Mouse (Mus musculus) kidney, adult 2 months (tissue): ENCODE results near the gene Olfr1263. TPM values are rescaled to one million over a fixed set of nuclear protein-coding genes. Genes with fewer than 3 reads are reported as not detected.

ENCODE experiments used
- DNase-seq: peaks from one replicate; pipeline ENCODE4 v3.0.0; 2021
- H3K27ac ChIP-seq: fragments of 200-500 bp; 2 replicates; pipeline ENCODE4 v1.5.1; 2012; ENCODE audit warnings: low read depth, low read length, control low read depth, inconsistent platforms; ENCODE audit not compliant: insufficient read depth
- H3K27me3 ChIP-seq: fragments of 200-500 bp; replicated peaks from 2 replicates; pipeline ENCODE4 v1.6.1; 2012; ENCODE audit warnings: mild to moderate bottlenecking, moderate library complexity, low read length, inconsistent platforms; ENCODE audit not compliant: control insufficient read depth, insufficient read depth
- H3K36me3 ChIP-seq: fragments of 200-500 bp; 2 replicates; pipeline ENCODE4 v1.6.1; 2012; ENCODE audit warnings: mild to moderate bottlenecking, moderate library complexity, low read length, inconsistent platforms; ENCODE audit not compliant: control insufficient read depth, insufficient read depth
- H3K4me1 ChIP-seq: fragments of 200-500 bp; 2 replicates; pipeline ENCODE4 v1.6.1; 2011; ENCODE audit warnings: low read length; ENCODE audit not compliant: control insufficient read depth, insufficient read depth
- H3K4me3 ChIP-seq: fragments of 200-500 bp; 2 replicates; pipeline ENCODE4 v1.5.1; 2011; ENCODE audit warnings: mild to moderate bottlenecking, low read depth, low read length, control low read depth; ENCODE audit not compliant: insufficient read depth
- CTCF ChIP-seq: fragments of 200-500 bp; conservative IDR thresholded peaks from 2 replicates; pipeline ENCODE4 v1.5.1; 2011; ENCODE audit warnings: low read depth, mild to moderate bottlenecking, control low read depth, low read length, moderate library complexity, mixed read lengths; ENCODE audit not compliant: insufficient read depth, insufficient read length
- POLR2A ChIP-seq: fragments of 200-500 bp; IDR thresholded peaks from one replicate; pipeline ENCODE4 v1.6.1; 2011; ENCODE audit warnings: low read depth, low read length, control low read depth
- WGBS: fragments of 180-500 bp; shearing (Covaris S2); methylation state at CpG from one replicate; pipeline ENCODE4 v1.1.7; 2018; 5-methylcytosine and 5-hydroxymethylcytosine counted together
- polyA plus RNA-seq: library from polyadenylated mRNA; depleted of rRNA; stranded (reverse); fragments of >200 nt; gene quantifications from 2 replicates; pipeline ENCODE4 v1.2.3, GENCODE M21; 2012; rRNA removed

Olfr1263 gene
- not detected in 2 replicates for polyA plus RNA-seq

DNA sequence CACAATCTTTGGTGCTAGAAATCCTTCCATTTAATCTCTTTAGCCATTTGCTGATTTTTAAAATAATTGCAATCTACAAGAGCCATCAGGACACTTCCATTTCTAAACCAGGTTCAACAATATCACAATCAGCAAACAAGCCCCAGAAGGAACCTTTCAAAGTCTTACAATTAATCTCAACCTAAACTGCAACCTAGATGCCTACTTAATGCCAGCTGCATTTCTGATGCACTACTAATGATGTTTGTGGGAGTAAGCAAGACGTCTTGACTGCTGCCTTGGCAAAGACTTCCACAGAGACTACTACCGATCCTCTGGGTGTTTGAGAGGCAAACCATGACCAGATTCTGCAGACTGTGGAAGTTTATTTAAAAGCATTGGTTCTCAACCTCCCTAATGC lies at the start of gene Olfr1263:
Gene Olfr1263, plus strand, starts transcription at position 301 of the 400 bp plus-strand sequence.
- Histone ChIP-seq H3K36me3 (no peaks in the 10 kb centered on the region), H3K27ac (no peak within 1 kb of the TSS), H3K4me3 (no peak within 1 kb of the TSS), H3K4me1 (no peaks in the 10 kb centered on the region), H3K27me3 (no peaks in the 10 kb centered on the region)
- WGBS: 63% methylated on average over 2 of the region's 2 CpGs
- no peak for TF ChIP-seq CTCF
- no peak for TF ChIP-seq POLR2A
- DNase-seq: no peak

DNA sequence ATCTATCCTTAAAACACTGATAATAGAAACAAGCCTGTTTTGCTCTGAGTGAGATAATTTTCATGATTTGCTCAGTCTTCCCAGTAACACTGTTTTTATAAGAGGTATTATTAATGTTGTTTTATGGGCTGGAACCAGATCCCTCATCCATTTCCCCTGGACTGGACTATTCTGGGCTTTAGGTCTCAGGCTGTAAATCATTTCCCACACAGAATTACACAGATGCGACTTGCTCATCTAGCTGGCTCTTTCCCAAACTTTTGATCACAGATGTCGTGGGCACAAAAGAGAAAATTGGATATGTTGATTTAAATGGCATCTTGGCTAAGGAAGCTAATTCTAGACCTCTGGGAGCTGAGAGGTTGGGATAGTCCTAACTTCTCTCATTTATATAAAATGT lies 37.7 kb upstream of the Olfr1263 start, which contains the start of gene Olfr1260:
Gene Olfr1260, plus strand, starts transcription at position 157 of the 400 bp plus-strand sequence.
- WGBS: 13% methylated on average over 2 of the region's 2 CpGs

DNA sequence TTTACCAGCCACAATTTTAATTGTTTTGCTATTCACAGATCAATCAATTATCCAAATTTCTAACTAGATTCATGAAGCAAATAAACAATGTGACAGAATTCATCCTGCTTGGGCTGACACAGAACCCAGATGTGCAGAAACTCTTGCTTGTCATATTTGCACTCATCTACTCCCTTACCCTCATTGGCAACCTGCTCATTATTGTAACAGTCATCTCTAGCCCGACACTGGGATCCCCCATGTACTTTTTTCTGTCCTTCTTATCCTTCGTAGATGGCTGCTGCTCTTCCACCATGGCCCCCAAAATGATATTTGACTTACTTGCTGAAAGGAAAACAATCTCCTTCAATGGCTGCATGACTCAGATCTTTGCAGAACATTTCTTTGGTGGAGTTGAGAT lies 34.2 kb upstream of the Olfr1263 start:
- DNase-seq: no peak
- no peaks in the 10 kb centered on the region for H3K27me3 ChIP-seq
- H3K4me3 ChIP-seq: no peak overlapping the region
- 80% methylated on average over 2 of the region's 2 CpGs for WGBS
- no peak overlapping the region for H3K27ac ChIP-seq
- H3K4me1 ChIP-seq: no peaks in the 10 kb centered on the region
- TF ChIP-seq CTCF: no peak
- no peak for TF ChIP-seq POLR2A
- H3K36me3 ChIP-seq: no peaks in the 10 kb centered on the region

More for the DNA sequence above, 37.7 kb upstream of the Olfr1263 start, which contains the start of gene Olfr1260:
- TF ChIP-seq POLR2A: no peak
- TF ChIP-seq CTCF: no peak
- Histone ChIP-seq H3K27me3 (no peaks in the 10 kb centered on the region), H3K4me1 (no peaks in the 10 kb centered on the region), H3K27ac (no peak within 1 kb of the TSS), H3K4me3 (no peak within 1 kb of the TSS), H3K36me3 (no peaks in the 10 kb centered on the region)
- DNase-seq: no peak

DNA sequence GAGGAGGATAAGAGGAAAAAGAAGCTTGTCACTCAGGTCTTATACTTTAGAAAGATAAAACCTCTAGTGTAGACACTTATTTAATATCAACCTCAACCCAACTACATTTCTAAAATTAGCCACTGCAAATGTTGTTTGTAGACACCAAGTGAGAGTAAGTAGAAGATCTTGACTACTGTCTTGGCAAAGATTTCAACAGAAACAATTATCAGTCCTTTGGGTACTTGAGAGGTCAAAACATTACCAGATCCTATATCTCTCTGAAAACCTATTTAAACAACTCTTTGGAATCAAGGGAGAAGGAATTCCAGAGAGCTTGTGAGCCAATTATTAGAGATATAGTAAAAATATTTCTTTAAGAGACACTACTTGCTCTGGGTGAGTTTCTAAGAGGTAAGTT lies 21.0 kb upstream of the Olfr1263 start, which contains the start of gene Olfr1261:
Gene Olfr1261, plus strand, starts transcription at position 301 of the 400 bp plus-strand sequence.
- TF ChIP-seq POLR2A: no peak
- TF ChIP-seq CTCF: no peak
- Histone ChIP-seq H3K27ac (no peak within 1 kb of the TSS), H3K4me3 (no peak within 1 kb of the TSS), H3K27me3 (no peaks in the 10 kb centered on the region), H3K4me1 (no peaks in the 10 kb centered on the region), H3K36me3 (no peaks in the 10 kb centered on the region)
- DNase-seq: no peak

DNA sequence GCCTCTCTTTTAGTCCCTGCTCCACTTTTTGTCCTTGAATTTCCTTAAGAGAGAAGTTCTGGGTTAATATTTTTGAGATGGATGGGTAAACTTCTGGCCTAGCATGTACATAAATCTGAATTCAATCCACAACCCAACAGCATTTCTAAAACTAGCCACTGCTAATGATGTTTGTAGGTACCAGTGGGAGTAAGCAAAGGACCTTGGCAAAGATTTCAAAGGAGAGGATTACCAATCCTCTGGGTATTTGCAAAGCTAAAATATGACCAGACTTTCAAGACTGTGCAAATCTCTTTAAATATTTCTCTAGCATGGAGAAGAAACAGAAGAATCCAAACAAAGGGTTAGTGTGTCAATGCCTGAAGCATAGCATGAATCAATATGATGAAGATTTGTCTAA lies 12.1 kb upstream of the Olfr1263 start, which contains the start of gene Olfr1262:
Gene Olfr1262, plus strand, starts transcription at position 301 of the 400 bp plus-strand sequence.
- no peak for TF ChIP-seq POLR2A
- no peak for TF ChIP-seq CTCF
- Histone ChIP-seq H3K4me1 (no peaks in the 10 kb centered on the region), H3K27me3 (no peaks in the 10 kb centered on the region), H3K4me3 (no peak within 1 kb of the TSS), H3K27ac (no peak within 1 kb of the TSS), H3K36me3 (no peaks in the 10 kb centered on the region)
- no peak for DNase-seq

DNA sequence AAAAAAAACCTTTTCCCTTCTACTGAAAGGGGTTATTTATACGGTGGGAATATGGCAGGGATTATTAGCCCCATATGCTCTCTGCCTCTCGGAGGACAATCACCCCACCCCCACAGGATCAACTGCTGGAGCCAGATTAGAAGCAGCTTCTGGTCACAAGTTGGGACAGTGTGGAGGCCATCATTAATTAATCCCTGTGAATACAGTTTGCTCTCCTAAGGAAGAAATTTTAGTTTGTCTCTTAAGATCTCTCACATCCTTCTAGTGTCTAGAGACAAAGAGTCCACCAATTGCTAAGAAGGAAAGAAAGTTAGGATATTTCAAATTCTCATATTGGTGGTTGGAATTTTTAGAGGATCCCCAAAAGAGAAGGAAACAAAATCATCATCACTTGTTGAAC lies 13.5 kb downstream of the Olfr1263 start, which contains the start of gene Olfr1264:
Gene Olfr1264, minus strand, starts transcription at position 101 of the 400 bp plus-strand sequence.
- no peak within 1 kb of the TSS for H3K27ac ChIP-seq
- DNase-seq: no peak
- no peak for TF ChIP-seq CTCF
- no peak for TF ChIP-seq POLR2A
- H3K4me1 ChIP-seq: no peaks in the 10 kb centered on the region
- H3K4me3 ChIP-seq: no peak within 1 kb of the TSS
- H3K27me3 ChIP-seq: no peaks in the 10 kb centered on the region
- WGBS: 54% methylated on average over 2 of the region's 2 CpGs
- H3K36me3 ChIP-seq: no peaks in the 10 kb centered on the region

DNA sequence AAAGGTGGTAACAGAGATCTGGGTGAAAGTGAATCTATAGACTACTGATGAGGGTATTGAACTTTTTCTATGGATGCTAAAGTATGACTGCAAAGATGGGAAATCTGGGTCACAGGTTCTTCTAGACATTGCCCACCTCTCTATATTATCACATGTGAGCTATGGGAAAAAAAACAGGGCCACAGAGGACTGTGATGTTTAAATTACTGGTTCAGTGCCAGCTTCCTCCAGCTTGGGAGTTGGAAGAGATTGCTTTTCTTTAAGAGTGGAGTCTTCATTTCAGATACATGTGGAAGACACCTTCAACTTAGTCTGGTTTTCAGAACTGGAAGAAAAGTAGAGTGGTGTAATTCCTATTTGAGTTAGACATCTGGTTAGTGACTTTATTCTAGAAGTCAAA lies 23.1 kb downstream of the Olfr1263 start, which contains the start of gene Olfr1265:
Gene Olfr1265, plus strand, starts transcription at position 301 of the 400 bp plus-strand sequence.
- TF ChIP-seq POLR2A: no peak
- TF ChIP-seq CTCF: no peak
- no peak within 1 kb of the TSS for H3K27ac ChIP-seq

More for the DNA sequence above, 23.1 kb downstream of the Olfr1263 start, which contains the start of gene Olfr1265:
- no peaks in the 10 kb centered on the region for H3K36me3 ChIP-seq
- H3K4me1 ChIP-seq: no peaks in the 10 kb centered on the region
- no peak within 1 kb of the TSS for H3K4me3 ChIP-seq
- H3K27me3 ChIP-seq: no peaks in the 10 kb centered on the region
- DNase-seq: no peak
